Mouse (Mus musculus): ENCODE measurements at regions not wholly inside any gene's neighbourhood (a gene's known extent, or its start where the extent isn't known, plus 50 kb on each side); places are given as distances from the start of the nearest gene placed in this dataset.

GRCm38 (mm10) chr15:51725457-51725856 is 2159.2 kb upstream of the Gm7489 start:
- TF ChIP-seq CTCF (IDR thresholded peaks at IDR 0.05; ENCODE audit: control insufficient read depth, insufficient read depth, low read length) (no peak), POLR2A (IDR thresholded peaks at IDR 0.05; ENCODE audit: borderline replicate concordance, control insufficient read depth, low read depth, low read length) (no peak)
- no peaks in the 10 kb centered on the region for H3K4me1 ChIP-seq (ENCODE audit: control insufficient read depth, insufficient read depth, low read length)
- WGBS, result 84% methylated on average over 3 of the region's 3 CpGs
- no peak overlapping the region for H3K27ac ChIP-seq (ENCODE audit: control insufficient read depth, insufficient read depth, low read depth, low read length, poor library complexity)
- no peak overlapping the region for H3K4me3 ChIP-seq (replicated peaks; ENCODE audit: control insufficient read depth, low read depth, low read length)

DNA sequence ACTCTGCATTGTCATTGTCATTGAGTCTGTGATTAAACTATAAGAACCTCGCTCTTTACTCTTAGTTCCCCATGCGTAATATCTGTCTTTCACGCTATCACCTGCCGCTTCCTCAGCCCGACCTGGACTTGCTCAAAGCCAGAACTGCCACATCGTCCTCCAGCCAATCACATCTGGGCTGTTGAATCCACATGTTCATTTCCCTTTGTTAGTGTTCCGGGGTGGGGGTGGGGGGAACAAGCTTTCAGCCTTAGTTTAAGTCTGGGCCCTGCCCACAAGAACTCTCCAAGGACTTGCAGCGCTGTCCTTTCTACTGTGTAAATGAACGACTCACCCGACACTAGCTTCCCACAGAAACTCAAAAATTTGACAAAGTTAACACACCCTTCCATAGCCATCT is 2154.6 kb upstream of the Gm7489 start:
- no peak overlapping the region for H3K4me3 ChIP-seq (replicated peaks; ENCODE audit: control insufficient read depth, low read depth, low read length)
- no peaks in the 10 kb centered on the region for H3K4me1 ChIP-seq (ENCODE audit: control insufficient read depth, insufficient read depth, low read length)
- no peak overlapping the region for H3K27ac ChIP-seq (ENCODE audit: control insufficient read depth, insufficient read depth, low read depth, low read length, poor library complexity)
- TF ChIP-seq CTCF (IDR thresholded peaks at IDR 0.05; ENCODE audit: control insufficient read depth, insufficient read depth, low read length) (no peak), POLR2A (IDR thresholded peaks at IDR 0.05; ENCODE audit: borderline replicate concordance, control insufficient read depth, low read depth, low read length) (no peak)
- WGBS, result 82% methylated on average over 10 of the region's 10 CpGs

DNA sequence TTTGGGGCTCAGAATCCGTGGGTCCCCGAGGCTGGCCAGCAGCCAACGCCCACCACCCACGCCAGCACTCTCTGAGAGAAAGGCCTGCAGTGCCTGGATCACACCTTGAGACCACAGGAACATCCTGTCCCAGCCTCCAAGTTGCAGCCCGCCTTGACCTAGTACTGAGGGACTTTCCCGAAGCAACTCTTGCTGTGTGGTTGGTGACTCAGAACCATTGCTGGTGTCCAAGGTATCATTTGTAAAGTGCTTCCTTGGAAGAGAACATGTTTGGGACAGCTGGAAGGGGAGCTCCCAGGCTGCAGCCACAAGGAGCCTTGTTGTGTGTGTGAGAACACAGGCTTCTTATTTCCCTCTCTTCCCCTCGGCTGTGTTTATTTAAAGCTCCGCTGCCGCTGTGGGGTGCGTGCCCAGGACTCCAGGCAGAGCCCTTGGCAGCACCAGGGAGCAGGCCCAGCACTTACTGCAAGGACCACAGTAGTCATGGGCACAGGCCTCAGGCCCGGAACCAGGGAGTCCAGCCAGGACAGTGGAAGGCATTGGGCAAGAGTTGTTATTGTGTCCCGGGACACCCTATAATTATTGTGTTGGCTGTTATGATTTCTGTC is 2153.8 kb upstream of the Gm7489 start:
- no peaks in the 10 kb centered on the region for H3K4me1 ChIP-seq (ENCODE audit: control insufficient read depth, insufficient read depth, low read length)
- WGBS, result 64% methylated on average over 12 of the region's 12 CpGs
- no peak overlapping the region for H3K4me3 ChIP-seq (replicated peaks; ENCODE audit: control insufficient read depth, low read depth, low read length)
- no peak overlapping the region for H3K27ac ChIP-seq (ENCODE audit: control insufficient read depth, insufficient read depth, low read depth, low read length, poor library complexity)
- TF ChIP-seq POLR2A (IDR thresholded peaks at IDR 0.05; ENCODE audit: borderline replicate concordance, control insufficient read depth, low read depth, low read length) (no peak), CTCF (IDR thresholded peaks at IDR 0.05; ENCODE audit: control insufficient read depth, insufficient read depth, low read length) (no peak)

DNA sequence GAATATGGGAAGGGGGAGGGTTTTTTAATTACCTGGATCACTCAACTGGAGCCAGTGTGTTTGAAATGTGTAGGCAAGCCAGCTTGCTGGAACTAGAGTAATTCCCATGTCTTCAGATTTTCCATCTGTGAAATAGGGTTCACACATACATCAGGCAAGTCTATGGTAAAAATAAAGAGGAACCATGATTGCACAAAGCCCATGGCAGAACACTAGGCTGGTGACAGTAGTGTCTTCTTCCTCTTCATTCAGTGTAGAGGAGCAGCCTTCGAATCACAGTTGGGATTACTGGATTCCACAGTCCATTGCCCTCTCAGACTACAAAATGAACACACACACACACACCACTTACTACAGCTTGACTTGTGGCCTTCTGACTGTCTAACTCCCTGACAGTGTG is 2150.5 kb upstream of the Gm7489 start:
- TF ChIP-seq CTCF (IDR thresholded peaks at IDR 0.05; ENCODE audit: control insufficient read depth, insufficient read depth, low read length), result no peak
- no peak for TF ChIP-seq POLR2A (IDR thresholded peaks at IDR 0.05; ENCODE audit: borderline replicate concordance, control insufficient read depth, low read depth, low read length)

More for the DNA sequence above, 2150.5 kb upstream of the Gm7489 start:
- H3K4me1 ChIP-seq (ENCODE audit: control insufficient read depth, insufficient read depth, low read length), result no peaks in the 10 kb centered on the region
- WGBS, result 76% methylated on average over 1 of the region's 1 CpGs
- H3K4me3 ChIP-seq (replicated peaks; ENCODE audit: control insufficient read depth, low read depth, low read length), result no peak overlapping the region
- H3K27ac ChIP-seq (ENCODE audit: control insufficient read depth, insufficient read depth, low read depth, low read length, poor library complexity), result no peak overlapping the region

Measured in bone marrow, adult 2 months (tissue).